In the genomic region with DNA sequence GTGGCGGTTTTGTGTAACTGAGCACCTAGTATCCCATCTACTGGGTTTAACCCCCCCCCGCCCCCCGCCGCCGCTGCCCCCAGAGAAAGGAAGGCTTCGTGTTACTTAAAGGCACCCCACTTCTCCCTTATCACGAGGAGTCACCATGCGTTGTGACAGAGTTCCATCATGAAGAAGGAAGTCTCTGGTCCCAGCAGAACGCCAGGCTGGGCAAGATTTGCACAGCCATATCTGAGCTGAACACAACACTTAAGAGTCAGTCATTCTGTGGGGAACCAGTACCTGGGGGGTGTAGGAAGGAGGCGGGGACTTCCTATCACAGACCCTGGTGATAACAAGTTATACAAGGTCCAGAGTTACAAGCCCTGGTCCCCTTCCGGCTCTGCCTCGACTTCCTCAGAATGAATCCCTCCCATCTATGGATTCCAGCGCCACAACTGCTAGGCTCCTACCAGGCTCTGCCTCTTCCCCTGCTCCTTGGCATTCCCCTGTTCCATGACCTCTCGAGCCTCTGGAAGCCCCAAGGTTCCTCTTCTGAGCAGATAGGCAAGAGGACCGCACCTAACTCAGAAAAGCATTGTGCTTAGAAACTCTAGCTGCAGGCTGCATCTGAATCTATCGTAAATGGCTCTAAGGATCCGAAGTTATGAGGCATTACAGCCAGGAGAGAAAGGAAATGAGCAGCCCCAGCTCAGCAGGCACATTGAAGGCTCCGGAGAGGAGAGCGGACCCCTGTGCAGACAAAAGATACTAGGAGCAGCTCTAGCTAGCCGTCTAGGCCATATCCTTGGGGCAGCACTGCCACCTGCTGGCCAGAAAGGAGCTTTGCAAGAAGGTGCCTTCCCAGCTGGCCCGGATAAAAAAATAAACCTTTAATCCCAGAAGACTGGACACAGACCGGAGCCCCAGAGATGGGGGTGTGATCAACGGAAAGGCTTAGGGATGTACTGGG, we compare ENCODE assay signal across 9 mouse cellular contexts. TPM values are rescaled to one million over a fixed set of nuclear protein-coding genes. Genes with fewer than 3 reads are reported as not detected.
DNase-seq lines count a peak whose midpoint lies in the region; ATAC-seq and TF ChIP-seq lines count a peak whose summit lies in the region.
"Had no signal": no experiment of that assay in that cellular context is flagged by ENCODE, and none has a peak within 500 bp of the region (broad histone marks: within the 10 kb centered on the region; RNA-seq: fewer than 3 reads in every experiment).

No protein-coding gene starts in this region.

- H3K27ac ChIP-seq in forebrain, embryonic 11.5 days (ENCODE audit: low read depth, low read length) = no peak overlapping the region
- H3K27ac ChIP-seq in lung, embryonic 14.5 days (ENCODE audit: low read depth) = no peak overlapping the region
- H3K27ac ChIP-seq: macrophage had no signal

- H3K9me3 ChIP-seq in G1E (replicated peaks) = no peaks in the 10 kb centered on the region
- no peaks in the 10 kb centered on the region; the same call in 1 of the 2 replicates for H3K9me3 ChIP-seq in forebrain, embryonic 11.5 days (ENCODE audit: control insufficient read depth, low read length)
- H3K9me3 ChIP-seq in lung, embryonic 14.5 days (ENCODE audit: low read depth, low read length) = no peaks in the 10 kb centered on the region

- H3K9ac ChIP-seq in forebrain, embryonic 11.5 days (ENCODE audit: low read length) = peak overlapping the region; percentile 53; the same call in 1 of the 2 replicates
- H3K9ac ChIP-seq in lung, embryonic 14.5 days = no peak overlapping the region

- H3K4me3 ChIP-seq in G1E (ENCODE audit: low read depth, low read length) = no peak overlapping the region
- no peak overlapping the region for H3K4me3 ChIP-seq in forebrain, embryonic 11.5 days (ENCODE audit: low read depth, low read length)
- no peak overlapping the region for H3K4me3 ChIP-seq in lung, embryonic 14.5 days (ENCODE audit: low read depth, low read length)

- ATAC-seq in G1E (ENCODE audit: extremely low read depth, insufficient number of reproducible peaks, low FRiP score, poor library complexity, severe bottlenecking) = no peak; the same call in 1 of the 2 replicates
- ATAC-seq in forebrain, embryonic 11.5 days (replicated peaks; ENCODE audit: low FRiP score) = peak; percentile 73
- peak; percentile 75 for ATAC-seq in lung, embryonic 14.5 days (ENCODE audit: insufficient read depth)

- H3K4me1 ChIP-seq in G1E (ENCODE audit: insufficient read depth, low read depth, low read length) = no peaks in the 10 kb centered on the region
- no peaks in the 10 kb centered on the region for H3K4me1 ChIP-seq in forebrain, embryonic 11.5 days (replicated peaks; ENCODE audit: control insufficient read depth, insufficient read depth, low read length)
- H3K4me1 ChIP-seq in lung, embryonic 14.5 days (ENCODE audit: insufficient read depth) = no peaks in the 10 kb centered on the region

- no peaks in the 10 kb centered on the region for H3K36me3 ChIP-seq in G1E (replicated peaks)
- H3K36me3 ChIP-seq in forebrain, embryonic 11.5 days (ENCODE audit: control insufficient read depth, insufficient read depth, low read length) = no peaks in the 10 kb centered on the region
- H3K36me3 ChIP-seq in lung, embryonic 14.5 days (ENCODE audit: insufficient read depth) = no peaks in the 10 kb centered on the region

- TF ChIP-seq CTCF in G1E (IDR thresholded peaks at IDR 0.05; ENCODE audit: low read depth, low read length) = peak; percentile 55; the same call in 1 of the 2 replicates
- peak; percentile 89 for TF ChIP-seq CTCF in lung, embryonic 14.5 days (IDR thresholded peaks at IDR 0.05; ENCODE audit: low read depth)

- WGBS in forebrain, embryonic 11.5 days = 57% methylated on average over 23 of the region's 23 CpGs
- WGBS in lung, embryonic 14.5 days = 53% methylated on average over 23 of the region's 23 CpGs

- intact Hi-C loops in heart, postnatal 14 days (cut with DNase I) = loop anchor here (1.0 to 5.0 kb wide), 5 partner anchors 41 to 1336 kb away; no protein-coding TSS in a partner anchor

- H3K27me3 ChIP-seq in G1E (ENCODE audit: insufficient read depth, low read length) = peaks cover 3% of the 10 kb centered on the region; the same call in 1 of the 2 replicates
- H3K27me3 ChIP-seq in forebrain, embryonic 11.5 days (ENCODE audit: control insufficient read depth, insufficient read depth, low read length) = no peaks in the 10 kb centered on the region
- H3K27me3 ChIP-seq in lung, embryonic 14.5 days (ENCODE audit: insufficient read depth, low read length) = no peaks in the 10 kb centered on the region

- peak; percentile 34 for DNase-seq in G1E (ENCODE audit: low spot score)
- peak; percentile 52 for DNase-seq in brain, embryonic 18.5 days (ENCODE audit: low read depth, low spot score)
- peak; percentile 84 for DNase-seq in forebrain, embryonic 11.5 days (ENCODE audit: low spot score)
- peak; percentile 66 to 80 for DNase-seq in heart, postnatal 14 days
- peak; percentile 53 to 75 for DNase-seq in layer of hippocampus, adult 18-20 months (ENCODE audit: low spot score in 2 of 2)
- peak; percentile 89 for DNase-seq in lung, embryonic 14.5 days
- peak; percentile 54 for DNase-seq in ovary, postnatal 14 days (ENCODE audit: low spot score)
- DNase-seq in thymus, postnatal 36 days = peak; percentile 34 to 40

- H3K4me2 ChIP-seq in forebrain, embryonic 11.5 days (ENCODE audit: low read depth, low read length, severe bottlenecking) = no peak overlapping the region
- no peak overlapping the region for H3K4me2 ChIP-seq in lung, embryonic 14.5 days

RNA-seq across cellular contexts. Expression of a gene that starts 51.0 kb away (rescaled TPM):
- total RNA-seq in G1E (2014; fragmentation: Nextera tagmentation) (42.0 and 55.9 TPM in 2 replicates), G1E (2017) (41.2 and 44.7 TPM in 2 replicates)
- polyA plus RNA-seq in G1E (2012) = 2.2 and 2.7 TPM in 2 replicates
- polyA plus RNA-seq in forebrain, embryonic 11.5 days (2014; fragmentation: Nextera tagmentation; extraction: Ambion mirVana) = 50.8 and 54.5 TPM in 2 replicates
- 10 to 100 TPM; 41.5 to 42.8 TPM for total RNA-seq in heart, postnatal 14 days (2021)
- total RNA-seq in layer of hippocampus, adult 18-20 months (2021) = 10 to 100 TPM; 36.5 to 40.3 TPM
- 48.6 and 53.8 TPM in 2 replicates for polyA plus RNA-seq in lung, embryonic 14.5 days (2014; fragmentation: Nextera tagmentation; extraction: Ambion mirVana)

RNA-seq across cellular contexts. Expression of a gene that starts 51.0 kb away (rescaled TPM):
- total RNA-seq in G1E (2014; fragmentation: Nextera tagmentation) = 35.7 and 36.6 TPM in 2 replicates
- total RNA-seq in G1E (2017) = 27.2 and 29.4 TPM in 2 replicates
- polyA plus RNA-seq in G1E (2012) = 1.1 and 1.6 TPM in 2 replicates
- polyA plus RNA-seq in forebrain, embryonic 11.5 days (2014; fragmentation: Nextera tagmentation; extraction: Ambion mirVana) = 54.9 and 56.6 TPM in 2 replicates
- total RNA-seq in heart, postnatal 14 days (2021) = 10 to 100 TPM; 17.6 to 18.7 TPM
- 10 to 100 TPM; 29.0 to 30.9 TPM for total RNA-seq in layer of hippocampus, adult 18-20 months (2021)
- polyA plus RNA-seq in lung, embryonic 14.5 days (2014; fragmentation: Nextera tagmentation; extraction: Ambion mirVana) = 46.9 and 48.4 TPM in 2 replicates

Comparison
In these comparisons a context has a peak if more than half of its experiments do, and no peak if none do; other contexts are left out.
1. DNase-seq: peak in every context shown above with its lines; median percentile 89 in lung, embryonic 14.5 days; 84 in forebrain, embryonic 11.5 days; 73 in heart, postnatal 14 days; 64 in layer of hippocampus, adult 18-20 months; 54 in ovary, postnatal 14 days; 52 in brain, embryonic 18.5 days; 37 in thymus, postnatal 36 days; 34 in G1E.